Mouse (Mus musculus) ES-Bruce4 (cell line): ENCODE data around the gene Gal3st4.

ENCODE experiments used
- CTCF ChIP-seq: IDR thresholded peaks from one replicate; pipeline ENCODE4 v1.8.1; 2011; ENCODE audit warnings: low read depth, low read length
- EP300 ChIP-seq: IDR thresholded peaks from 2 replicates; pipeline ENCODE4 v1.6.1; 2011; ENCODE audit warnings: low read depth, low read length; ENCODE audit not compliant: insufficient read depth
- POLR2A ChIP-seq: IDR thresholded peaks from one replicate; pipeline ENCODE4 v1.8.1; 2011; ENCODE audit warnings: low read length; ENCODE audit not compliant: insufficient read depth

- TF ChIP-seq EP300 (no peak), POLR2A (no peak), CTCF (no peak)
Measured at GRCm38 (mm10) chr5:138267114-138267513, 5.5 kb downstream of the Gal3st4 start.
